Mouse (Mus musculus) ES-E14 (cell line): ENCODE data around the gene Xrcc6. TPM values are rescaled to one million over a fixed set of nuclear protein-coding genes. Genes with fewer than 3 reads are reported as not detected.

ENCODE experiments used
- DNase-seq: peaks from one replicate; pipeline ENCODE4 v3.0.0-alpha.2; 2013; ENCODE audit warnings: low read depth, low spot score
- H3K27ac ChIP-seq: 2 replicates; pipeline ENCODE4 v1.5.1; 2012; ENCODE audit warnings: low read depth, mild to moderate bottlenecking, low read length, moderate library complexity, mixed read lengths; ENCODE audit not compliant: poor library complexity, insufficient read depth, severe bottlenecking
- H3K36me3 ChIP-seq: 2 replicates; pipeline ENCODE4 v1.6.1; 2012; ENCODE audit warnings: mild to moderate bottlenecking, low read length, moderate library complexity, mixed read lengths; ENCODE audit not compliant: control insufficient read depth, poor library complexity, insufficient read depth, severe bottlenecking
- H3K4me1 ChIP-seq, 2 experiments: fragments of 150-350 bp in 1 of 2; sonication (generic) in 1 of 2; 2 replicates each; pipeline ENCODE4 v1.6.1; 2012; ENCODE audit warnings: low read length in 2 of 2, mild to moderate bottlenecking in 1 of 2, mixed read lengths in 1 of 2; ENCODE audit not compliant: control insufficient read depth in 2 of 2, insufficient read depth in 2 of 2, poor library complexity in 1 of 2
- H3K4me3 ChIP-seq, 2 experiments: fragments of 150-350 bp in 1 of 2; sonication (generic) in 1 of 2; 2 replicates each; pipeline ENCODE4 v1.5.1; 2012; ENCODE audit warnings: low read length in 2 of 2, low read depth in 1 of 2, mild to moderate bottlenecking in 1 of 2, mixed read lengths in 1 of 2; ENCODE audit not compliant: insufficient read depth in 1 of 2, poor library complexity in 1 of 2, severe bottlenecking in 1 of 2
- H3K9ac ChIP-seq: 2 replicates; pipeline ENCODE4 v1.6.1; 2012; ENCODE audit warnings: low read depth, mild to moderate bottlenecking, low read length, mixed read lengths; ENCODE audit not compliant: poor library complexity, insufficient read depth, severe bottlenecking
- H3K9me3 ChIP-seq: fragments of 150-350 bp; sonication (generic); 2 replicates; pipeline ENCODE4 v1.6.1; 2012; ENCODE audit warnings: low read depth, mild to moderate bottlenecking, low read length; ENCODE audit not compliant: control insufficient read depth, insufficient read depth
- CHD2 ChIP-seq: IDR thresholded peaks from 2 replicates; pipeline ENCODE4 v1.6.1; 2014; ENCODE audit warnings: mild to moderate bottlenecking, low read depth, low read length, inconsistent platforms
- HCFC1 ChIP-seq: IDR thresholded peaks from 2 replicates; pipeline ENCODE4 v1.6.1; 2012; ENCODE audit warnings: low read length, inconsistent platforms, borderline replicate concordance; ENCODE audit not compliant: insufficient read depth
- MAFK ChIP-seq: IDR thresholded peaks from 2 replicates; pipeline ENCODE4 v1.6.1; 2014; ENCODE audit warnings: mild to moderate bottlenecking, low read depth, low read length, inconsistent platforms; ENCODE audit not compliant: insufficient read depth
- ZC3H11A ChIP-seq: IDR thresholded peaks from 2 replicates; pipeline ENCODE4 v1.6.1; 2012; ENCODE audit warnings: low read depth, mild to moderate bottlenecking, inconsistent platforms, low read length, borderline replicate concordance
- ZNF384 ChIP-seq: IDR thresholded peaks from 2 replicates; pipeline ENCODE4 v1.6.1; 2012; ENCODE audit warnings: low read depth, low read length, inconsistent platforms
- in situ Hi-C, 2 experiments: fragments of 600-800 bp; cut with MboI; formaldehyde crosslinking; loops; one replicate each; pipeline ENCODE4 v1.15.1; 2025; ENCODE audit warnings: low sequenced_read_pairs in 2 of 2, inconsistent platforms in 1 of 2; ENCODE audit not compliant: unreplicated experiment in 2 of 2
- total RNA-seq: library from RNA; depleted of rRNA; stranded (reverse); fragments of 300-350 nt; gene quantifications from 2 replicates; pipeline ENCODE4 v1.2.3, GENCODE M21; 2012

The Xrcc6 gene
- total RNA-seq, 1 experiment, result 84.6 TPM

DNA sequence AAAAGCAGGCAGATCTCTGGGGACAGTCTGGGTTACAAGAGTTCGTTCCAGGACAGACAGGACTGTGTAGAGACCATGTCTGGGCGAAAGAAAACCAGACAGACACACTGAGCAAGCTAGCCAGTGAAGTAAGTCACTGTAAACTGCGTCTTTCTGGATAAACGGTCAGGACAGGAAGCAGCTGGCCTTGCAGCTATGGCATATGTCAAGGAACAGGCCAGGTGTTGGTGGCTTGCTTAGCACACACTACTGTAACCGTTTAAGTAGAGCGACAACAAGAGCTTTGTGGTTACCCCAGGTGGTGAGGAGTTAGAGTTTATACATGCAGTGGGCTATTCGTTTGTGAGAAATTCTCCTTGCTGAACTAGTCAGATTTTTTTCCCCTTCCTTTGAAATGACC, 40.1 kb downstream of the Xrcc6 start:
- TF ChIP-seq MAFK (no peak), CHD2 (no peak), HCFC1 (no peak), ZNF384 (no peak), ZC3H11A (no peak)
- Histone ChIP-seq H3K9me3 (no peaks in the 10 kb centered on the region), H3K36me3 (peaks cover 71% of the 10 kb centered on the region), H3K4me1 (no peaks in the 10 kb centered on the region), H3K27ac (no peak overlapping the region), H3K4me3 (no peak overlapping the region), H3K9ac (no peak overlapping the region)
- in situ Hi-C loops, result no loop called here
- no peak for DNase-seq

DNA sequence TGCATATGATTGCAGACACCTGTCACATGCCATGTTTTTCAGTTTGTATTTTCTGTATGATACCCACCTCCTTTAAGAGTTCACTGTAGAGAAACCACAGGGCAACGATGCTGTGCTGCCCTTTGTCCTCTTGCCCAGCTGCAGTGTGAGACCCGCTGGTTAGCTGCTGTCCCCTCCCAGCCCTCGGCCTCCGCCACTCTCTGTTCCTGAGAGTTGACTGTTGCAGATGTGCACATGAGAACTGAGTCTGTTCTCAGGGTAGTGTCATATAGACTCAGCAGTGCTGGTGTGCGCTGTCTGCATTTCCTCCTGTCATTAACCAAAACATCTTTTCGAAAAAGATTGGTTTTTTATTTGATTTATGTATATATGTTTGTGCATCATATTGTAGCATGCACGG, 44.8 kb downstream of the Xrcc6 start:
- no peak overlapping the region for H3K9ac ChIP-seq
- no peaks in the 10 kb centered on the region for H3K9me3 ChIP-seq
- H3K36me3 ChIP-seq, result peaks cover 63% of the 10 kb centered on the region
- no peak overlapping the region for H3K4me3 ChIP-seq
- 0 out of 4 replicates have a peak, but pooled peaks cover 0 to 3% of the 10 kb centered on the region in 2 experiments for H3K4me1 ChIP-seq
- TF ChIP-seq ZNF384 (no peak), ZC3H11A (no peak), CHD2 (no peak), HCFC1 (no peak), MAFK (no peak)
- DNase-seq, result no peak
- in situ Hi-C loops, result no loop called here
- no peak overlapping the region for H3K27ac ChIP-seq

DNA sequence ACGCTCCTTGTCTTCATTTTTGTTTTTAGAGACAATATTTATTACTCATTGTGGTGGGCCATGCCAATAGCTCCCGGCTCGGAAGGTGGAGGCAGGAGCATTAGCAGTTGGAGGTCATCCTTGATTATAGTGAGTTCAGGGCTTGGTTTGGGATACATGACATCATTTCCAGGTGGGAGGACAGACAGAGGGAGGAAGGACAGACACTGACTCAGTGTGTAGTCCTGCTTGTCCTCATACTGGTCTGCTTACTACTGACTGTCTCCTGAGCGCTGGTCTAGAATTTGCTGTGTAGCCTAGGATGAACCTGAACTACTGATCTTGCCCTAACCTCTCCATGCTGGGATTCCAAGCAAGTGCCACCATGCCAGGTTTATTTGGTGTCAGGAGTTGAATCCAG, 46.1 kb downstream of the Xrcc6 start, which contains the start of gene Desi1:
Desi1 (minus strand) TSS at position 101 of the 400 bp plus-strand sequence.
- in situ Hi-C loops, result no loop called here
- Histone ChIP-seq H3K27ac (no peak within 1 kb of the TSS), H3K36me3 (peaks cover 58% of the 10 kb centered on the region), H3K4me3 (no peak within 1 kb of the TSS), H3K9ac (no peak within 1 kb of the TSS), H3K9me3 (no peaks in the 10 kb centered on the region), H3K4me1 (0 out of 4 replicates have a peak, but pooled peaks cover 0 to 3% of the 10 kb centered on the region in 2 experiments)
- no peak for TF ChIP-seq MAFK
- TF ChIP-seq HCFC1, result no peak
- no peak for TF ChIP-seq CHD2
- TF ChIP-seq ZC3H11A, result no peak
- no peak for TF ChIP-seq ZNF384
- no peak for DNase-seq

DNA sequence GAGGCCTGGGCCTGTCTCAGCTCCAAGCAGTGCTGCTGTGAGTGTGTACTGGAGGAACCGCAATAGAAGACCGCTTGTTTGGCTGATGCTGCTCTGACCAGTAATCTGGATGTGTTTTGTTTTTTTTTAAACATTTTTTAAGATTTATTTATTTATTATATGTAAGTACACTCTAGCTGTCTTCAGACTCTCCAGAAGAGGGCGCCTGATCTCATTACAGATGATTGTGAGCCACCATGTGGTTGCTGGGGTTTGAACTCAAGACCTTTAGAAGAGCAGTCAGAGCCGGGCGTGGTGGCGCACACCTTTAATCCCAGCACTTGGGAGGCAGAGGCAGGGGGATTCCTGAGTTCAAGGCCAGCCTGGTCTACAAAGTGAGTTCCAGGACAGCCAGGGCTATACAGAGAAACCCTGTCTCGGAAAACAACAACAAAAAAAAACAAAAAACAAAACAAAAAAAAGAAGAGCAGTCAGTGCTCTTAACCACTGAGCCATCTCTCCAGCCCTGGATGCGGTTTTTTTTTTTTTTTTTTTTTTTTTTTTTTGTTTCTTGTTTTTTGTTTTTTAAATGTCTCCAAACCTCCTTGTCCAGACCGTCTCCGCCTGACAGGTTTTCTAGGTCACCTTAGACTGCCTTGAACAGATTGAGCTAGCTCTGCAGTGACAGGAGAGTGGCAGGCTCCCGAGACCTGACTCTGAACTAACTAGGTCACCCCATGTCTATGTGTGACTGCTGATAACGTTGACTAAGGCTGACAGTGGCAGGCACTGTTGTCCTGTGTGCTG, 48.5 kb downstream of the Xrcc6 start:
- TF ChIP-seq ZNF384 (peak; percentile 79), ZC3H11A (no peak)
- DNase-seq, result no peak
- in situ Hi-C loops, result no loop called here
- Histone ChIP-seq H3K4me1 (0 out of 4 replicates have a peak, but pooled peaks cover 0 to 3% of the 10 kb centered on the region in 2 experiments), H3K9ac (no peak overlapping the region), H3K4me3 (no peak overlapping the region), H3K27ac (no peak overlapping the region; the same call in 1 of the 2 replicates), H3K9me3 (no peaks in the 10 kb centered on the region), H3K36me3 (peaks cover 48% of the 10 kb centered on the region)
